Mouse (Mus musculus): ENCODE measurements around the gene Vtn.

- no peak for TF ChIP-seq EP300 (IDR thresholded peaks at IDR 0.05; ENCODE audit: insufficient read depth, low read depth, low read length)
- TF ChIP-seq CTCF (IDR thresholded peaks at IDR 0.05; ENCODE audit: low read depth, low read length) = no peak
- no peak for TF ChIP-seq POLR2A (IDR thresholded peaks at IDR 0.05; ENCODE audit: insufficient read depth, low read length)
These were observed 23.0 kb downstream of the Vtn start for GRCm38 (mm10) chr11:78521880-78522279.
